Mouse (Mus musculus) large intestine, adult 2 months (tissue): Measurements from ENCODE around the gene Irak1bp1. TPM values are rescaled to one million over a fixed set of nuclear protein-coding genes. Genes with fewer than 3 reads are reported as not detected.

Experiments
- DNase-seq: peaks from one replicate; pipeline ENCODE4 v3.0.0-alpha.2; 2012; ENCODE audit warnings: low read depth, low spot score
- WGBS: fragments of 180-500 bp; shearing (Covaris S2); methylation state at CpG from one replicate; pipeline ENCODE4 v1.1.7; 2018; 5-methylcytosine and 5-hydroxymethylcytosine counted together
- polyA plus RNA-seq: library from polyadenylated mRNA; depleted of rRNA; stranded (reverse); fragments of >200 nt; gene quantifications from 2 replicates; pipeline ENCODE4 v1.2.3, GENCODE M21; 2012; rRNA removed

The Irak1bp1 gene
- polyA plus RNA-seq, 1 experiment = 1.4 TPM

- WGBS = 84% methylated on average over 1 of the region's 1 CpGs
- no peak for DNase-seq
Measured at GRCm38 (mm10) chr9:82866121-82866520, 36.8 kb downstream of the Irak1bp1 start.

GRCm38 (mm10) chr9:82867698-82868097 is 38.4 kb downstream of the Irak1bp1 start:
- WGBS = 31% methylated on average over 3 of the region's 3 CpGs

GRCm38 (mm10) chr9:82877078-82877477 is 47.7 kb downstream of the Irak1bp1 start:
- peak; percentile 42 for DNase-seq
- WGBS = 29% methylated on average over 1 of the region's 1 CpGs

More at GRCm38 (mm10) chr9:82867698-82868097, 38.4 kb downstream of the Irak1bp1 start:
- DNase-seq = no peak

- no peak for DNase-seq
Measured at GRCm38 (mm10) chr9:82884177-82884576, 54.8 kb downstream of the Irak1bp1 start.

GRCm38 (mm10) chr9:82888645-82889044 is 59.3 kb downstream of the Irak1bp1 start:
- DNase-seq = no peak

Other genes with a start within 250 kb of the Irak1bp1 start
- 1.3 and 2.6 TPM in 2 replicates for gene Phip, start 146.0 kb downstream of the Irak1bp1 start, polyA plus RNA-seq